Mouse (Mus musculus) limb, embryonic 12.5 days (tissue): ENCODE measurements around the gene Ifitm6. TPM values are rescaled to one million over a fixed set of nuclear protein-coding genes. Genes with fewer than 3 reads are reported as not detected.

Experiments used
- ATAC-seq: fragments of 200-750 bp; cut with Nextera tagmentation; 2 replicates; pipeline ENCODE4 v1.8.0; 2017; ENCODE audit warnings: low read depth, moderate TSS enrichment; ENCODE audit not compliant: insufficient number of reproducible peaks, insufficient read depth, low FRiP score, low TSS enrichment
- H3K27ac ChIP-seq: fragments of 300-500 bp; sonication (generic); 2 replicates; pipeline ENCODE4 v1.5.1; 2016; ENCODE audit warnings: mild to moderate bottlenecking, moderate library complexity
- H3K27me3 ChIP-seq: fragments of 300-500 bp; sonication (generic); 2 replicates; pipeline ENCODE4 v1.6.1; 2016; ENCODE audit warnings: mild to moderate bottlenecking, moderate library complexity
- H3K36me3 ChIP-seq: fragments of 300-500 bp; sonication (generic); 2 replicates; pipeline ENCODE4 v1.6.1; 2016; ENCODE audit warnings: mild to moderate bottlenecking, moderate library complexity
- H3K4me1 ChIP-seq: fragments of 300-500 bp; sonication (generic); replicated peaks from 2 replicates; pipeline ENCODE4 v1.6.1; 2016
- H3K4me2 ChIP-seq: fragments of 300-500 bp; sonication (generic); 2 replicates; pipeline ENCODE4 v1.6.1; 2016; ENCODE audit warnings: mild to moderate bottlenecking, moderate library complexity
- H3K4me3 ChIP-seq: fragments of 300-500 bp; sonication (generic); replicated peaks from 2 replicates; pipeline ENCODE4 v1.5.1; 2016; ENCODE audit warnings: mild to moderate bottlenecking
- H3K9ac ChIP-seq: fragments of 300-500 bp; sonication (generic); replicated peaks from 2 replicates; pipeline ENCODE4 v1.6.1; 2016; ENCODE audit warnings: mild to moderate bottlenecking, moderate library complexity
- H3K9me3 ChIP-seq: fragments of 300-500 bp; sonication (generic); 2 replicates; pipeline ENCODE4 v1.6.1; 2016; ENCODE audit warnings: mild to moderate bottlenecking, moderate library complexity
- WGBS: fragments of 180-500 bp; shearing (Covaris S2); methylation state at CpG from one replicate; pipeline ENCODE4 v1.1.7; 2016; 5-methylcytosine and 5-hydroxymethylcytosine counted together
- polyA plus RNA-seq: library from polyadenylated mRNA; unstranded; fragments of >200 nt; fragmentation: Nextera tagmentation; extraction: Ambion mirVana; gene quantifications from 2 replicates; pipeline ENCODE4 v1.2.1, GENCODE M21; 2016

Gene Ifitm6
- polyA plus RNA-seq, 1 experiment from 2014 or later, result not detected

- Histone ChIP-seq H3K27me3 (no peaks in the 10 kb centered on the region), H3K4me3 (no peak overlapping the region), H3K4me2 (no peak overlapping the region), H3K36me3 (no peaks in the 10 kb centered on the region), H3K4me1 (peaks cover 7% of the 10 kb centered on the region), H3K9ac (no peak overlapping the region), H3K27ac (no peak overlapping the region), H3K9me3 (no peaks in the 10 kb centered on the region)
- WGBS, result 80% methylated on average over 4 of the region's 4 CpGs
- no peak for ATAC-seq
These were observed 38.1 kb upstream of the Ifitm6 start for GRCm38 (mm10) chr7:141055785-141056184.

- Histone ChIP-seq H3K4me3 (no peak overlapping the region), H3K27ac (no peak overlapping the region), H3K36me3 (no peaks in the 10 kb centered on the region), H3K4me1 (peaks cover 11% of the 10 kb centered on the region), H3K4me2 (no peak overlapping the region), H3K27me3 (no peaks in the 10 kb centered on the region), H3K9me3 (no peaks in the 10 kb centered on the region), H3K9ac (no peak overlapping the region)
- no peak for ATAC-seq
- WGBS, result 88% methylated on average over 2 of the region's 2 CpGs
These were observed 34.7 kb upstream of the Ifitm6 start for GRCm38 (mm10) chr7:141052421-141052820.

GRCm38 (mm10) chr7:141052016-141052415 is 34.3 kb upstream of the Ifitm6 start:
- Histone ChIP-seq H3K36me3 (no peaks in the 10 kb centered on the region), H3K9ac (no peak overlapping the region), H3K4me3 (no peak overlapping the region), H3K27me3 (no peaks in the 10 kb centered on the region), H3K9me3 (no peaks in the 10 kb centered on the region), H3K27ac (no peak overlapping the region), H3K4me1 (peaks cover 15% of the 10 kb centered on the region), H3K4me2 (no peak overlapping the region)
- 86% methylated on average over 4 of the region's 4 CpGs for WGBS
- ATAC-seq, result no peak

- no peaks in the 10 kb centered on the region for H3K36me3 ChIP-seq
These were observed 33.4 kb upstream of the Ifitm6 start for GRCm38 (mm10) chr7:141051060-141051685.

GRCm38 (mm10) chr7:141049326-141049725 is 31.6 kb upstream of the Ifitm6 start:
- Histone ChIP-seq H3K9ac (no peak overlapping the region), H3K4me2 (no peak overlapping the region), H3K27ac (no peak overlapping the region), H3K36me3 (no peaks in the 10 kb centered on the region), H3K27me3 (no peaks in the 10 kb centered on the region), H3K4me3 (no peak overlapping the region), H3K9me3 (no peaks in the 10 kb centered on the region), H3K4me1 (peaks cover 21% of the 10 kb centered on the region)
- no peak for ATAC-seq
- 78% methylated on average over 2 of the region's 2 CpGs for WGBS

More at GRCm38 (mm10) chr7:141051060-141051685, 33.4 kb upstream of the Ifitm6 start:
- Histone ChIP-seq H3K4me1 (peaks cover 21% of the 10 kb centered on the region), H3K9ac (no peak overlapping the region), H3K4me2 (no peak overlapping the region), H3K27me3 (no peaks in the 10 kb centered on the region), H3K4me3 (no peak overlapping the region), H3K27ac (no peak overlapping the region), H3K9me3 (no peaks in the 10 kb centered on the region)
- ATAC-seq, result no peak
- 67% methylated on average over 17 of the region's 17 CpGs for WGBS

GRCm38 (mm10) chr7:141048226-141049218 is 30.8 kb upstream of the Ifitm6 start:
- Histone ChIP-seq H3K36me3 (no peaks in the 10 kb centered on the region), H3K27me3 (no peaks in the 10 kb centered on the region), H3K4me2 (peak overlapping the region; percentile 74), H3K9me3 (no peaks in the 10 kb centered on the region), H3K4me3 (peak overlapping the region; percentile 31), H3K9ac (peak overlapping the region; percentile 60), H3K4me1 (peaks cover 21% of the 10 kb centered on the region), H3K27ac (peak overlapping the region; percentile 77)
- peak; percentile 74 for ATAC-seq
- WGBS, result 9% methylated on average over 21 of the region's 21 CpGs

GRCm38 (mm10) chr7:141047581-141048225 is 30.0 kb upstream of the Ifitm6 start:
- H3K9me3 ChIP-seq, result no peaks in the 10 kb centered on the region
- H3K4me1 ChIP-seq, result peaks cover 30% of the 10 kb centered on the region
- H3K27me3 ChIP-seq, result no peaks in the 10 kb centered on the region
- H3K4me3 ChIP-seq, result peak overlapping the region; percentile 31
- peak; percentile 70 for ATAC-seq
- peak overlapping the region; percentile 77 for H3K27ac ChIP-seq
- WGBS, result 7% methylated on average over 14 of the region's 19 CpGs
- H3K4me2 ChIP-seq, result peak overlapping the region; percentile 74
- H3K9ac ChIP-seq, result peak overlapping the region; percentile 60
- no peaks in the 10 kb centered on the region for H3K36me3 ChIP-seq

GRCm38 (mm10) chr7:141046931-141047580 is 29.3 kb upstream of the Ifitm6 start:
- H3K27ac ChIP-seq, result peak overlapping the region; percentile 59
- no peak for ATAC-seq
- H3K36me3 ChIP-seq, result no peaks in the 10 kb centered on the region
- WGBS, result 60% methylated on average over 6 of the region's 6 CpGs
- no peaks in the 10 kb centered on the region for H3K9me3 ChIP-seq
- peak overlapping the region; percentile 74 for H3K4me2 ChIP-seq
- no peaks in the 10 kb centered on the region for H3K27me3 ChIP-seq
- peak overlapping the region; percentile 60 for H3K9ac ChIP-seq
- H3K4me3 ChIP-seq, result 0 out of 2 replicates have a peak overlapping the region, but pooled peaks have one; percentile 31
- peaks cover 34% of the 10 kb centered on the region for H3K4me1 ChIP-seq

GRCm38 (mm10) chr7:141042539-141042938 is 24.8 kb upstream of the Ifitm6 start:
- H3K36me3 ChIP-seq, result no peaks in the 10 kb centered on the region
- no peak for ATAC-seq
- 23% methylated on average over 4 of the region's 4 CpGs for WGBS
- H3K4me1 ChIP-seq, result peaks cover 38% of the 10 kb centered on the region
- H3K4me3 ChIP-seq, result no peak overlapping the region
- no peak overlapping the region for H3K4me2 ChIP-seq
- H3K27me3 ChIP-seq, result no peaks in the 10 kb centered on the region
- H3K27ac ChIP-seq, result peak overlapping the region; percentile 73
- H3K9me3 ChIP-seq, result 0 out of 2 replicates have a peak, but pooled peaks cover 3% of the 10 kb centered on the region
- H3K9ac ChIP-seq, result no peak overlapping the region

- peaks cover 30% of the 10 kb centered on the region for H3K4me1 ChIP-seq
- no peak for ATAC-seq
- H3K27ac ChIP-seq, result peak overlapping the region; percentile 84
- no peak overlapping the region for H3K9ac ChIP-seq
- no peaks in the 10 kb centered on the region for H3K27me3 ChIP-seq
- no peaks in the 10 kb centered on the region for H3K36me3 ChIP-seq
- H3K4me2 ChIP-seq, result no peak overlapping the region
- 0 out of 2 replicates have a peak, but pooled peaks cover 3% of the 10 kb centered on the region for H3K9me3 ChIP-seq
- H3K4me3 ChIP-seq, result no peak overlapping the region
- WGBS, result 17% methylated on average over 5 of the region's 5 CpGs
These were observed 23.9 kb upstream of the Ifitm6 start for GRCm38 (mm10) chr7:141041661-141042060.
